Mouse (Mus musculus): ENCODE results near the gene Thap11. TPM values are rescaled to one million over a fixed set of nuclear protein-coding genes. Genes with fewer than 3 reads are reported as not detected.
A peak's percentile ranks its signal among the peaks of the same experiment; 100 is the strongest.
"Not testable (repeated sequence)": the region's sequence is repeated elsewhere in the genome, so short reads cannot be mapped to it uniquely, and the experiment has no call there.

The Thap11 gene
- polyA plus RNA-seq, 1 experiment from 2014 or later, result 49.7 TPM

DNA sequence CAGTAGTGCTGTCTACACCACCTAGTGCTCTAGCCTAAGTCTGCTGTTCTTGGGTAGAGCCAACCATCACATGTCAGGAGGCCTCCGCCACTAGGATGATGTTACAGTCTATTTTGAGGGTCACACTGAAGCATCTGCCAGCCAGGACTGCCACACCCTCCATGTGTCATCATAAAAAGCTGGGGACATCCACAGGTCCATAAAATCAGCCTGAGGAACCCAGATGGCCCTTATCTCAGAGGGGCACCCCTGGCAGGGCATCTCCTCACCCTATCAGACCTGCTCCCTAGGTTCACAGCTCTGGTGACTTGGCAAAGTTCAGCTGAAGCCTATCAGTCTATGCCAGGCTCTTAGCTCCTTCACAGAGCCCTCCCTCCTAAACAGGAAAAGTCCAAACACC lies 34.0 kb upstream of the Thap11 start:
- in situ Hi-C loops (cut with MboI; ENCODE audit: low pct_unique_long_range_greater_than_20kb), result no loop called here
- ChIA-PET POLR2A (interaction anchor here (0.6 to 0.9 kb wide), 2 partner anchors 13 to 117 kb away, joined by 3 read pairs; no protein-coding TSS in a partner anchor), CTCF (interaction anchor here (1.0 to 1.2 kb wide), 3 partner anchors 13 to 106 kb away, joined by 3 to 5 read pairs (median 3); no protein-coding TSS in a partner anchor)
- no peak for DNase-seq (ENCODE audit: low read depth, low spot score)
- ATAC-seq, result no peak
- TF ChIP-seq CTCF (IDR thresholded peaks at IDR 0.05), result no peak
- no peaks in the 10 kb centered on the region for H3K27me3 ChIP-seq

DNA sequence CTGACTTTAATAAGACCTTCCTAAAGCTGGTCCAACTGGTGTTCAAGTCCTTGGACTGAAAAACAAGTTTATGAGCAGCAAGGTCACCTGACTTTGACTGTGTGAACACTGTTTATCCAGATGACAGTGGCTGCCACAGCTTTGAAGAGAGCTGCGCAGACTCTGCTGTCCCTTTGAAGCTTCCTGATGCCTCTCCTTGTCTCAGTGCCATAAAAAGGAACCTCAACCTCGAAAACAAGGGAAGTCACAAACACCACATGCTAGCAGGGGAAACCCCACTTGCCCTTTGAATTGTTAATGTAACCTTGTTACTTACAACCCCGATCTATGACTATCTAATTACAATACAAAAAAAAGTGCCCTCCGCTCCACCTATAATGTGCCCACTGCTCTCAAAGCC lies 29.4 kb upstream of the Thap11 start:
- POLR2A ChIA-PET, result interaction anchor here (0.6 kb wide), 1 partner anchor 34 kb away, joined by 6 read pairs; no protein-coding TSS in a partner anchor
- peaks cover under 1% of the 10 kb centered on the region for H3K27me3 ChIP-seq
- CTCF ChIA-PET, result interaction anchor here (0.7 to 1.3 kb wide), 2 partner anchors 65 to 112 kb away, joined by 3 to 4 read pairs; no protein-coding TSS in a partner anchor
- DNase-seq (ENCODE audit: low read depth, low spot score) (no peak), ATAC-seq (no peak)
- in situ Hi-C loops (cut with MboI; ENCODE audit: low pct_unique_long_range_greater_than_20kb), result no loop called here
- TF ChIP-seq CTCF (IDR thresholded peaks at IDR 0.05), result no peak

- CTCF ChIA-PET, result interaction anchor here (1.1 to 1.3 kb wide), 2 partner anchors 29 to 112 kb away, joined by 3 read pairs; partner anchors contain the start of gene Thap11
- DNase-seq (ENCODE audit: low read depth, low spot score) (no peak), ATAC-seq (no peak)
- peaks cover 5% of the 10 kb centered on the region for H3K27me3 ChIP-seq
- POLR2A ChIA-PET, result interaction anchor here (0.5 kb wide), 1 partner anchor 28 kb away, joined by 5 read pairs; no protein-coding TSS in a partner anchor
- no peak for TF ChIP-seq CTCF (IDR thresholded peaks at IDR 0.05)
- in situ Hi-C loops (cut with MboI; ENCODE audit: low pct_unique_long_range_greater_than_20kb), result no loop called here
These were observed 28.6 kb upstream of the Thap11 start for GRCm38 (mm10) chr8:105826379-105826778.

DNA sequence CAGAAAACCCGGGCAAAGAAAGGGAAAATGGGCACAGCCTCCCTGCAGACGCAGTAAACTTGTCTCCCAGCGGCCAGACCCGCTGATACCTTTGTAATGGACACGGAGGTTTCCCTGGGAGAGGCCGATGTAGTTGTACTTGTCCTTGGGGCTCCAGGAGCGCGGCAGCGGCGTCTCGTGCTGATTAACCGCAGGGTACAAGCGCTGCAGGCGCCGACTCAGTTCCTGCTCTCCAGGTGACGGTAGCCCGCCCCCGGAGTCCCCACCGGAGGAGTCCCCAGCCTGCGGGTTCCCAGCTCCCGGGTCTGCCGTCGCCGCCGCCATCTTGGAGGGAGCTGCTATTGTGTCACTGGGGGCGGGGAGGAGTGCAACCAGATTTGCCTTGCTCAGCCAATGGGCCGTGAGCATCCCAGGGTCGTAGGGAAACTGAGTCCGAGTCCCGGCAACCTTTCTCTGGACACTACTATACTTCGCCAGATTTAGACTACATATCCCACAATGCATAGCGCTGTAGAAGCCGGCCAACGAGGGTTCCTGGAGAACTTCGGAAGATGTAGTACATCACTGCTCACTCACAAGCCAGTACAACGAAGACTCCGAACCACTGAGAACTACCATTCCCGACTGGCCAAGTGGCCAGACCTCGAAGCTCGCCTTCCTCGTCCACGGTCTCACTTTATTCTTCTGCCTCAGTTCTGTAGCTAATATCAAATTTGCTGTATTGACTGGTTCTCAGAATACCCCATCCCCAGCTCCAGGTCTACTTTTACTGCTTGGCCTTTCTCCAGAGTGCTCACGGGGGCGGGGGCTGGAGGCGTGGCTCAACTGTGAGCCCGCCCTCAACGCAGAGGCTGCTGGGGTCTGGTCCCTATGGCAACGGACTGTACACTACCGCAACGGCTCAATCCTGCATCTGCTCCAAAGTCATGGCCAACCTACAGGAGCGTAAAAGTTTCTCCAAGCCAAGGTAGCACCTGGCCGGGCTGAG lies 27.8 kb upstream of the Thap11 start, which contains the start of the genes Ranbp10 and Tsnaxip1:
Gene Ranbp10, minus strand, starts transcription at position 490 of the 988 bp plus-strand sequence.
Gene Tsnaxip1, plus strand, starts transcription at position 871 of the 988 bp plus-strand sequence.
- TF ChIP-seq CTCF (IDR thresholded peaks at IDR 0.05), result no peak
- DNase-seq (ENCODE audit: low read depth, low spot score) (peak; percentile 96), ATAC-seq (peak; percentile 98)
- in situ Hi-C loops (cut with MboI; ENCODE audit: low pct_unique_long_range_greater_than_20kb), result no loop called here
- ChIA-PET POLR2A (no interaction called here), CTCF (interaction anchor here (1.1 to 1.3 kb wide), 2 partner anchors 28 to 113 kb away, joined by 3 read pairs; partner anchors contain the start of gene Thap11)
- H3K27me3 ChIP-seq, result peaks cover 5% of the 10 kb centered on the region

- DNase-seq (ENCODE audit: low read depth, low spot score); H3K27me3 ChIP-seq; ATAC-seq; POLR2A ChIA-PET: not testable (repeated sequence)
- CTCF ChIA-PET, result interaction anchor here (1.3 to 3.4 kb wide), 3 partner anchors 22 to 102 kb away, joined by 3 to 14 read pairs (median 4); partner anchors contain the start of gene Thap11
- in situ Hi-C loops (cut with MboI; ENCODE audit: low pct_unique_long_range_greater_than_20kb), result loop anchor here (5.0 kb wide), 1 partner anchor 104 kb away; the partner anchor contains the start of gene Psmb10
These were observed 21.2 kb upstream of the Thap11 start for GRCm38 (mm10) chr8:105833740-105834139.

DNA sequence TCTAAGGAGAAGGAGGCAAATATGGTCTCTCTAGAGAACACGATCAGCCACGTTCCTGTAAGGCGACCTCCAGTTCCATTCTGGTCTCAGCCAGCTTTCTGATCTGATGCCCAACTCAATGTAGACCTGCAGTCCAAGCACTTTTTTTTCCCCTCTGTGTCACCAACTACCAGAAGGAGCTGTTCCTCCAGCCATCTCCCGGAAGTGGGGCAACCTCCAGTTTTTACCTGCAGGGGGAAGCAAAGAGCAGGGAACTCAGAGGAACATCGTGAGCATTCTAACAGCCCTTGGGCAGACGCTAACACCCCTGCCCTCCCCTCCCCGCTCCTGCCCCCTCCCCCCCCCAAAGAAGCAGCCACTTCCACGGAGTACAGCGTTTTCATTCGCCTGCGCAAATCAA lies 19.6 kb upstream of the Thap11 start:
- ATAC-seq (no peak), DNase-seq (ENCODE audit: low read depth, low spot score) (no peak)
- H3K27me3 ChIP-seq, result peaks cover 9% of the 10 kb centered on the region
- peak; percentile 79 for TF ChIP-seq CTCF (IDR thresholded peaks at IDR 0.05)
- in situ Hi-C loops (cut with MboI; ENCODE audit: low pct_unique_long_range_greater_than_20kb), result no loop called here
- ChIA-PET POLR2A (interaction anchor here (0.9 to 1.1 kb wide), 2 partner anchors 24 to 82 kb away, joined by 3 read pairs; no protein-coding TSS in a partner anchor), CTCF (interaction anchor here (0.8 to 3.4 kb wide), 12 partner anchors 11 to 121 kb away, joined by 3 to 14 read pairs (median 3); partner anchors contain the start of gene Ctrl)

DNA sequence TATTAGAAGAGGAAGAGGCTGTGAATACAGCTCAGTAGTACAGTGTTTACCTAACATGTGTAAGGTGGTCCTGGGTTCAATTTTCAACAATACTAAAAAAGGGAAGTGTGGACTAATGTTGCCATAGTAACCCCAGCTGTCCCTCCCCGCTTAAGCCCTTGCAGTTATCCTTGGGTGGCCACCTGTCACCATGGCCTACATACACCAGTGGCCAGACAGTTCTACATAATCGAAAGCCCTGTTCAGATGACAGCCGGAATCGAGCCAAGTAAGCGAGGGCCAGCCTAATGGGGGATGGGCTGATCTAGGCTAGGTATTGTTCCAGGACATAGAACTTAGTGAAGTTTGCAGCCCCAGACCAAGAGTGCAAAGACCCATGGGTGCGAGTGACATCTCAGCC lies 17.9 kb upstream of the Thap11 start:
- no peak for ATAC-seq
- TF ChIP-seq CTCF (IDR thresholded peaks at IDR 0.05), result no peak
- ChIA-PET POLR2A (no interaction called here), CTCF (no interaction called here)
- peaks cover 3% of the 10 kb centered on the region for H3K27me3 ChIP-seq
- DNase-seq (ENCODE audit: low read depth, low spot score), result no peak
- in situ Hi-C loops (cut with MboI; ENCODE audit: low pct_unique_long_range_greater_than_20kb), result no loop called here

GRCm38 (mm10) chr8:105839209-105839608 lies 15.7 kb upstream of the Thap11 start:
- ATAC-seq (no peak), DNase-seq (ENCODE audit: low read depth, low spot score) (no peak)
- CTCF ChIA-PET, result no interaction called here
- no peak for TF ChIP-seq CTCF (IDR thresholded peaks at IDR 0.05)
- POLR2A ChIA-PET, result no interaction called here
- no peaks in the 10 kb centered on the region for H3K27me3 ChIP-seq
- in situ Hi-C loops (cut with MboI; ENCODE audit: low pct_unique_long_range_greater_than_20kb), result no loop called here

- DNase-seq (ENCODE audit: low read depth, low spot score) (no peak), ATAC-seq (no peak)
- TF ChIP-seq CTCF (IDR thresholded peaks at IDR 0.05), result no peak
- POLR2A ChIA-PET, result no interaction called here
- H3K27me3 ChIP-seq, result no peaks in the 10 kb centered on the region
- CTCF ChIA-PET, result interaction anchor here (1.1 kb wide), 1 partner anchor 11 kb away, joined by 6 read pairs; no protein-coding TSS in a partner anchor
- in situ Hi-C loops (cut with MboI; ENCODE audit: low pct_unique_long_range_greater_than_20kb), result no loop called here
These were observed 8.3 kb upstream of the Thap11 start for GRCm38 (mm10) chr8:105846678-105847077.

GRCm38 (mm10) chr8:105850014-105850413 lies 4.9 kb upstream of the Thap11 start:
- TF ChIP-seq CTCF (IDR thresholded peaks at IDR 0.05), result no peak
- ATAC-seq, result no peak
- no peaks in the 10 kb centered on the region for H3K27me3 ChIP-seq
- in situ Hi-C loops (cut with MboI; ENCODE audit: low pct_unique_long_range_greater_than_20kb), result no loop called here
- ChIA-PET CTCF (no interaction called here), POLR2A (no interaction called here)
- DNase-seq (ENCODE audit: low read depth, low spot score), result no peak

All from Patski (cell line).